Mouse (Mus musculus): ENCODE data around the gene Ldlrad3. TPM values are rescaled to one million over a fixed set of nuclear protein-coding genes. Genes with fewer than 3 reads are reported as not detected.

Gene Ldlrad3
- polyA plus RNA-seq, 1 experiment from 2014 or later: 4.3 TPM

- 94% methylated on average over 8 of the region's 8 CpGs for WGBS
- TF ChIP-seq CTCF (IDR thresholded peaks at IDR 0.05; ENCODE audit: low read depth): no peak
- Histone ChIP-seq H3K4me2 (replicated peaks; ENCODE audit: low read depth) (no peak overlapping the region), H3K27me3 (replicated peaks; ENCODE audit: control insufficient read depth, insufficient read depth, low read length) (no peaks in the 10 kb centered on the region), H3K27ac (ENCODE audit: low read depth, low read length) (no peak overlapping the region), H3K9me3 (ENCODE audit: control insufficient read depth) (no peaks in the 10 kb centered on the region), H3K4me3 (ENCODE audit: low read depth, low read length) (no peak overlapping the region), H3K4me1 (replicated peaks; ENCODE audit: control insufficient read depth, insufficient read depth, low read length) (0 out of 2 replicates have a peak, but pooled peaks cover 3% of the 10 kb centered on the region), H3K36me3 (ENCODE audit: control insufficient read depth, insufficient read depth) (no peaks in the 10 kb centered on the region; the same call in 1 of the 2 replicates), H3K9ac (ENCODE audit: low read depth, low read length) (no peak overlapping the region)
- ATAC-seq: no peak
Observed at GRCm38 (mm10) chr2:101980456-101980947, 205.7 kb downstream of the Ldlrad3 start.

GRCm38 (mm10) chr2:101978534-101979525 is 207.4 kb downstream of the Ldlrad3 start:
- Histone ChIP-seq H3K9ac (ENCODE audit: low read depth, low read length) (no peak overlapping the region), H3K9me3 (ENCODE audit: control insufficient read depth) (no peaks in the 10 kb centered on the region), H3K4me1 (replicated peaks; ENCODE audit: control insufficient read depth, insufficient read depth, low read length) (0 out of 2 replicates have a peak, but pooled peaks cover 3% of the 10 kb centered on the region), H3K4me2 (replicated peaks; ENCODE audit: low read depth) (no peak overlapping the region), H3K27me3 (replicated peaks; ENCODE audit: control insufficient read depth, insufficient read depth, low read length) (no peaks in the 10 kb centered on the region), H3K27ac (ENCODE audit: low read depth, low read length) (no peak overlapping the region), H3K4me3 (ENCODE audit: low read depth, low read length) (no peak overlapping the region), H3K36me3 (ENCODE audit: control insufficient read depth, insufficient read depth) (no peaks in the 10 kb centered on the region; the same call in 1 of the 2 replicates)
- no peak for TF ChIP-seq CTCF (IDR thresholded peaks at IDR 0.05; ENCODE audit: low read depth)
- no peak for ATAC-seq
- WGBS: 58% methylated on average over 21 of the region's 21 CpGs

- no peak overlapping the region for H3K4me3 ChIP-seq (ENCODE audit: low read depth, low read length)
- ATAC-seq: no peak
Observed at GRCm38 (mm10) chr2:101976399-101977064, 209.7 kb downstream of the Ldlrad3 start.

DNA sequence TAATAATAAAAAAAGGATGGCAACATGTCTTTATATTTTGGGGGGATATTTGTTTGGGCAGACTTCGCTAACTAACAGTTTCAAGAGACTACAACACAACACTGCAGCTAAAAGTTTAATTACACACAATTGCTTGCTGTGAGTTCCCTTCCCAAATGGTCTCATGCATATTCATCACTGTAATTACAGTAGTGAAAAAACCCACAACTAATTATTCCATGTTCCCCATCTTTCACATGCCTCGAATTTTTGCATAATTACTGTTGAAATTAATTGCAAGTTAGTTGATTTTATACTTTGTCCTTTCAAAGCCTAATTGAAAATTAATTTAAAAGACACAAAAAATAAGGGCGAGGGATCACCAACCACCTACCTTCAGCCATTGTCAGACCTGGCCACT is 212.4 kb downstream of the Ldlrad3 start:
- no peak for ATAC-seq
- 90% methylated on average over 3 of the region's 3 CpGs for WGBS

More at GRCm38 (mm10) chr2:101976399-101977064, 209.7 kb downstream of the Ldlrad3 start:
- Histone ChIP-seq H3K27ac (ENCODE audit: low read depth, low read length) (no peak overlapping the region), H3K4me1 (replicated peaks; ENCODE audit: control insufficient read depth, insufficient read depth, low read length) (0 out of 2 replicates have a peak, but pooled peaks cover 3% of the 10 kb centered on the region), H3K36me3 (ENCODE audit: control insufficient read depth, insufficient read depth) (no peaks in the 10 kb centered on the region; the same call in 1 of the 2 replicates), H3K9ac (ENCODE audit: low read depth, low read length) (no peak overlapping the region), H3K9me3 (ENCODE audit: control insufficient read depth) (no peaks in the 10 kb centered on the region), H3K27me3 (replicated peaks; ENCODE audit: control insufficient read depth, insufficient read depth, low read length) (no peaks in the 10 kb centered on the region), H3K4me2 (replicated peaks; ENCODE audit: low read depth) (no peak overlapping the region)
- 71% methylated on average over 7 of the region's 7 CpGs for WGBS
- TF ChIP-seq CTCF (IDR thresholded peaks at IDR 0.05; ENCODE audit: low read depth): no peak

DNA sequence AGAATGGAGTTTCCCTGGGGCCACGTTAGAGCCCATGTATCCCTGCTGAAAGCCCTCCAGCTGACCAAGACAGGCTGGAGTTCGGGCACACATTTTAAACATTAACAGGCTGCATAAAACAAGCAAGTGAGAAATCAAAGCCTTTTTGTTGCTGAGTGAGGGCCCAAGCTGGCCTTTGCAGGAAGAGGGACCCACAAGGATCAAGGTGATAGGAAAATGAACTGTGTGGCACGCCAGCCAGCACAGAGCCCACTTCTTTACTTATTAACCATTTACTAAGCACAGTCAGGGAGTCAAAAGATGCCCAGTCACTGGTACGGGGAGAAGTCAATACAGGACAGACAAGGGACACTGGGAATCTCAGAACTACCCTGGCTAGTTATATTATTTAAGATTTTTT is 218.6 kb downstream of the Ldlrad3 start:
- 36% methylated on average over 4 of the region's 4 CpGs for WGBS
- Histone ChIP-seq H3K9ac (ENCODE audit: low read depth, low read length) (no peak overlapping the region), H3K4me1 (replicated peaks; ENCODE audit: control insufficient read depth, insufficient read depth, low read length) (peaks cover 4% of the 10 kb centered on the region; the same call in 1 of the 2 replicates), H3K4me3 (ENCODE audit: low read depth, low read length) (no peak overlapping the region), H3K27me3 (replicated peaks; ENCODE audit: control insufficient read depth, insufficient read depth, low read length) (no peaks in the 10 kb centered on the region), H3K27ac (ENCODE audit: low read depth, low read length) (no peak overlapping the region), H3K4me2 (replicated peaks; ENCODE audit: low read depth) (no peak overlapping the region), H3K36me3 (ENCODE audit: control insufficient read depth, insufficient read depth) (no peaks in the 10 kb centered on the region), H3K9me3 (ENCODE audit: control insufficient read depth) (no peaks in the 10 kb centered on the region)
- no peak for TF ChIP-seq CTCF (IDR thresholded peaks at IDR 0.05; ENCODE audit: low read depth)
- no peak for ATAC-seq

More for the DNA sequence above, 212.4 kb downstream of the Ldlrad3 start:
- no peaks in the 10 kb centered on the region for H3K27me3 ChIP-seq (replicated peaks; ENCODE audit: control insufficient read depth, insufficient read depth, low read length)
- TF ChIP-seq CTCF (IDR thresholded peaks at IDR 0.05; ENCODE audit: low read depth): no peak
- no peaks in the 10 kb centered on the region for H3K36me3 ChIP-seq (ENCODE audit: control insufficient read depth, insufficient read depth)
- H3K4me2 ChIP-seq (replicated peaks; ENCODE audit: low read depth): no peak overlapping the region
- no peak overlapping the region for H3K9ac ChIP-seq (ENCODE audit: low read depth, low read length)
- H3K27ac ChIP-seq (ENCODE audit: low read depth, low read length): no peak overlapping the region
- H3K4me1 ChIP-seq (replicated peaks; ENCODE audit: control insufficient read depth, insufficient read depth, low read length): 0 out of 2 replicates have a peak, but pooled peaks cover 3% of the 10 kb centered on the region
- H3K9me3 ChIP-seq (ENCODE audit: control insufficient read depth): no peaks in the 10 kb centered on the region
- H3K4me3 ChIP-seq (ENCODE audit: low read depth, low read length): no peak overlapping the region

DNA sequence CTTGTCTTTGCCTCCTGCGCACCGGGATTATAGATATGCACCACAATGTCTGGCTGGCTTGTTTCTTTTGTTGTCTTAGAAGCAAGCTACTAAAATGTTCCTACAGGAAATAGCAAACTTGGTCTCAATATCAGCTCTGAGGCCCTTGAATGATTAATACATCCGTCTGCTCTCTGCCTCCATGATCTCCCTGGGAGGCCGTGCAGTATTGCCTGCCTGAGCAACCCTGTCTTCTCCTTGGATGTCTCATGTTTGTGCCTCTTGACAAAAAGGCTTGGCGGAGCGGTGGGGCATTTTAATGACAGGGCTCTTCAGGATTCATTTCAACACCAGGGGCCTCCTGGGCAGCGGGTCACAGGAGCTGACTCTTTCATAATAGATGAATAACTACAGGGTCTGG is 219.0 kb downstream of the Ldlrad3 start:
- no peak overlapping the region for H3K9ac ChIP-seq (ENCODE audit: low read depth, low read length)
- H3K27me3 ChIP-seq (replicated peaks; ENCODE audit: control insufficient read depth, insufficient read depth, low read length): no peaks in the 10 kb centered on the region
- no peak for TF ChIP-seq CTCF (IDR thresholded peaks at IDR 0.05; ENCODE audit: low read depth)
- H3K4me2 ChIP-seq (replicated peaks; ENCODE audit: low read depth): no peak overlapping the region
- no peak overlapping the region for H3K27ac ChIP-seq (ENCODE audit: low read depth, low read length)
- ATAC-seq: no peak
- H3K36me3 ChIP-seq (ENCODE audit: control insufficient read depth, insufficient read depth): no peaks in the 10 kb centered on the region
- H3K4me3 ChIP-seq (ENCODE audit: low read depth, low read length): no peak overlapping the region
- H3K4me1 ChIP-seq (replicated peaks; ENCODE audit: control insufficient read depth, insufficient read depth, low read length): peaks cover 4% of the 10 kb centered on the region; the same call in 1 of the 2 replicates
- WGBS: 49% methylated on average over 7 of the region's 7 CpGs
- no peaks in the 10 kb centered on the region for H3K9me3 ChIP-seq (ENCODE audit: control insufficient read depth)

All from intestine, postnatal 0 days (tissue).